Mouse (Mus musculus) intestine, embryonic 14.5 days (tissue): Measurements from ENCODE around the gene Chrne. TPM values are rescaled to one million over a fixed set of nuclear protein-coding genes. Genes with fewer than 3 reads are reported as not detected.
A peak's percentile ranks its signal among the peaks of the same experiment; 100 is the strongest.

Experiments used
- ATAC-seq: fragments of 200-750 bp; cut with Nextera tagmentation; replicated peaks from 2 replicates; pipeline ENCODE4 v1.8.0; 2017; ENCODE audit warnings: low read depth, moderate number of reproducible peaks, moderate TSS enrichment, moderate library complexity; ENCODE audit not compliant: low FRiP score, low TSS enrichment
- DNase-seq: peaks from one replicate; pipeline ENCODE4 v3.0.0-alpha.2; 2018; ENCODE audit warnings: low spot score
- H3K27ac ChIP-seq: fragments of 300-500 bp; sonication (generic); 2 replicates; pipeline ENCODE4 v1.5.1; 2014; ENCODE audit warnings: low read depth, mild to moderate bottlenecking, control low read depth
- H3K27me3 ChIP-seq: fragments of 300-500 bp; sonication (generic); replicated peaks from 2 replicates; pipeline ENCODE4 v1.6.1; 2014; ENCODE audit warnings: low read length, control low read depth; ENCODE audit not compliant: control insufficient read depth, insufficient read depth
- H3K36me3 ChIP-seq: fragments of 300-500 bp; sonication (generic); 2 replicates; pipeline ENCODE4 v1.6.1; 2014; ENCODE audit warnings: low read length, control low read depth; ENCODE audit not compliant: control insufficient read depth, insufficient read depth
- H3K4me1 ChIP-seq: fragments of 300-500 bp; sonication (generic); replicated peaks from 2 replicates; pipeline ENCODE4 v1.6.1; 2014; ENCODE audit warnings: low read length, control low read depth, mixed read lengths; ENCODE audit not compliant: control insufficient read depth, insufficient read depth
- H3K4me2 ChIP-seq: fragments of 300-500 bp; sonication (generic); 2 replicates; pipeline ENCODE4 v1.6.1; 2014; ENCODE audit warnings: low read length
- H3K4me3 ChIP-seq: fragments of 300-500 bp; sonication (generic); 2 replicates; pipeline ENCODE4 v1.5.1; 2014; ENCODE audit warnings: low read depth, low read length, control low read depth, mixed read lengths
- H3K9ac ChIP-seq: fragments of 300-500 bp; sonication (generic); 2 replicates; pipeline ENCODE4 v1.6.1; 2014; ENCODE audit warnings: mild to moderate bottlenecking, low read length
- H3K9me3 ChIP-seq: fragments of 300-500 bp; sonication (generic); 2 replicates; pipeline ENCODE4 v1.6.1; 2016; ENCODE audit warnings: low read length, control low read depth; ENCODE audit not compliant: control insufficient read depth
- WGBS: fragments of 180-500 bp; shearing (Covaris S2); extraction: QIAGEN DNeasy Blood & Tissue Kit; methylation state at CpG from one replicate; pipeline ENCODE4 v1.1.7; 2014; 5-methylcytosine and 5-hydroxymethylcytosine counted together
- polyA plus RNA-seq: library from polyadenylated mRNA; unstranded; fragments of >200 nt; fragmentation: Nextera tagmentation; extraction: Ambion mirVana; gene quantifications from 2 replicates; pipeline ENCODE4 v1.2.1, GENCODE M21; 2014

The Chrne gene
- 0.30 and 0.50 TPM in 2 replicates for polyA plus RNA-seq

DNA sequence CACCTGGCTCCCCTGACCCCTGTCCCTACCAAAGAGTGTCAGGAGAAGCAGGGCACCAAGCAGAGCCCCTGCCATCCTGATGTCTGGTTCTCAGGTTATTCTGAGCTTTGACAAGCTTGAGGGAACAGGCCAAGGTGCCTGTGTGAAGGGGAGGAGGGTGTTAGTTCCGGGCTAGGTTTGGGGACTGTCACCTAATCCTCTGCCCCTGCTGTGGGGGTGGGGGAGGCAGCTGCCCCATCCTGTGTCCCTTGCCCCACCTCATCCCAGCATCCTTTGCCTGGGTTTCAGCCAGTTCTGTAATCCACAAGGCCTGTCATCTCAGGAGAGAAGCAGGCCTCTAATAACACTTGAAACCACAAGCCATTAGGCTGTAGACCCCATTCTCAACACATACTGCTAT lies at the start of gene Chrne:
TSS of gene Chrne (minus strand) at position 116 of the 400 bp plus-strand sequence.
- WGBS, result 45% methylated on average over 1 of the region's 1 CpGs

DNA sequence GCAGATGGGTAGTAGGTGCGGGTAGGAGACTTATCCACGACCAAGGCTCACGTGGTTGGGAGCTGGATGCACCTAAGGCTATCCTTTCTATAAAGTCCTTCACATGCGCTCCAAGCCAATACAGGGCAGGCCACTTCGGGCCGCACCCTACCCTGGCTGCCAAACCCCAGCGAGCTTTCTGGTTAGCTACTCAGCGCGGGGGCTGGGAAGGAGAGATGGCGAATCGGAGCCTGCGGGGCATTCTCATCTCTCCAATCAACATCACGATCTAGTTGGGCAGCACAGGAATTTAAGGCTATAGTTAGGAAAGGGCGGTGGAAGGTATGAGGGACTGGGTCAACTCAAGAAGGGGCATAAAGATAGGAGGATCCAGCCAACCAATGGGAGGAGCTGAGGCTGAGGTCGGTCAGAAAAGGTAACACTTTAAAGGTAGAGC lies 49.3 kb upstream of the Chrne start:
- H3K36me3 ChIP-seq, result peaks cover 47% of the 10 kb centered on the region
- under 1% methylated on average over 15 of the region's 15 CpGs for WGBS
- peak overlapping the region; percentile 88 for H3K4me2 ChIP-seq
- DNase-seq, result peak; percentile 85
- peak overlapping the region; percentile 59 for H3K9ac ChIP-seq
- H3K9me3 ChIP-seq, result no peaks in the 10 kb centered on the region
- H3K27ac ChIP-seq, result peak overlapping the region; percentile 96
- peak overlapping the region; percentile 70 for H3K4me3 ChIP-seq
- no peaks in the 10 kb centered on the region for H3K27me3 ChIP-seq
- ATAC-seq, result peak; percentile 60
- peaks cover 21% of the 10 kb centered on the region for H3K4me1 ChIP-seq

More for the DNA sequence above, at the start of gene Chrne:
- H3K4me3 ChIP-seq, result no peak within 1 kb of the TSS
- H3K4me1 ChIP-seq, result peaks cover 15% of the 10 kb centered on the region; the same call in 1 of the 2 replicates
- DNase-seq, result no peak
- H3K27me3 ChIP-seq, result no peaks in the 10 kb centered on the region
- no peaks in the 10 kb centered on the region for H3K36me3 ChIP-seq
- no peak within 1 kb of the TSS for H3K27ac ChIP-seq
- no peaks in the 10 kb centered on the region for H3K9me3 ChIP-seq
- no peak for ATAC-seq
- H3K4me2 ChIP-seq, result no peak within 1 kb of the TSS
- no peak within 1 kb of the TSS for H3K9ac ChIP-seq

DNA sequence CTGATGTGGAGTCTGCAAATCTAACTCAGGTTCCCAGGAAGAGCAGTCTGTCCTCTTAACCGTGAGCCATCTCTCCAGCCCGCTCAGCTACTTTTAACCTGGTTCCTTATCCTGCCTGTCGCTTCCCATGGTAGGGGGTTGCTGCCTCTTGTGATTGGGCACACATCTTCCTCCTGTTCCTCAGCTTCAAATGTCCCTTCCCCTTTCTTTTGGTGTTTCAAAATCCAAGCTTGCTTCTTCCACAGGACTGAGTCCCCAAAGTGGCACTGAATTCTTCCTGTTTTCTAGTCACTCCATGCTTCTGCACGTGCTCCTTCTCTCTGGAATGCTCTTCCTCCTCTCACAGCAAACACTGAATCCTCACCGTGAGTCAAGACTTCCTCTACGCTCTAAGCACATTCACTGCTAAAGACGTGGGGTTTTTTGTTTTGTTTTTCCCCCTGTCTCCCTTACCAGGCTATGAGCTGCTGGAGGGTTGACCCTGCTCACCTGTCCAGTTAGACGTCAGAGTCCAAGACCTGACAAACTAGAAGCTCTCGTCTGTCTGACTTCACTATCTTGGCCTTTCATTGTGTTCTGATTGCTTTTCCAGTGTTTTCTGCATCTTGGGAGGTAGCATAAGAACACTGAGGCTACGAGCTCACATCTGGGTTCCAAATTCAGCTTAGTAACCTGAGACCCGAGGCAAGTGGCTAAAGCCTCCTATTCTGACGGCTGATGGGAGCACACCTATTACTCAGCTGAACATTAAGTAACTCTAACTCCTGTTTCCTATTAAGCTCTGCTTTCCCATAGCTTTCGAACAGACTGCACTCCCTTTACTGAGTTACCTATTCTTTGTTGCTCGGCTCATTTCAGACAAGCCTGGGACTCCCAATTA lies 48.5 kb upstream of the Chrne start:
- 69% methylated on average over 14 of the region's 14 CpGs for WGBS
- Histone ChIP-seq H3K27me3 (no peaks in the 10 kb centered on the region), H3K4me2 (peak overlapping the region; percentile 88), H3K9ac (peak overlapping the region; percentile 59), H3K27ac (peak overlapping the region; percentile 96), H3K9me3 (no peaks in the 10 kb centered on the region), H3K36me3 (peaks cover 50% of the 10 kb centered on the region), H3K4me1 (peaks cover 21% of the 10 kb centered on the region), H3K4me3 (peak overlapping the region; percentile 70)
- ATAC-seq (no peak), DNase-seq (no peak)

DNA sequence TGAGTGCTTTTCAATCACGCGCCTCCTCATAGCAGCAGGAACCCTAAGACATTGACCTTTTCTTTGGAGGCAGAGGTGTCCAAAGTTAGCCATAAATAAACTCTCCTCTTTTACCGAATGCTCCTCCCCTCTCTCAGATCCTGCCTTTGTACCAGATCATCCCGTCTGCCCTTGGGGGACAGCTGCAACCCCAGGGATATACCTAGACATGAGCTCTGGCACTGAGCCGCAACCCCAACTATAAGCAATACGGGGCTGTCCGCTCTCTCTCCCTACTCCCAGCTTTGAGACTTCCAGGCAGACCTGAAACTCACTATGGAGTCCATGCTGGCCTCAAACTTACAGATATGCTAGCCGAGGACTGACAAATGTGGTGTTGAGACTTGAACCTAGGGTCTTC lies 47.7 kb upstream of the Chrne start:
- Histone ChIP-seq H3K4me2 (no peak overlapping the region), H3K9ac (no peak overlapping the region), H3K27me3 (no peaks in the 10 kb centered on the region), H3K4me1 (peaks cover 21% of the 10 kb centered on the region), H3K4me3 (no peak overlapping the region), H3K27ac (no peak overlapping the region), H3K9me3 (no peaks in the 10 kb centered on the region), H3K36me3 (peaks cover 55% of the 10 kb centered on the region)
- 94% methylated on average over 8 of the region's 8 CpGs for WGBS
- ATAC-seq (no peak), DNase-seq (no peak)

DNA sequence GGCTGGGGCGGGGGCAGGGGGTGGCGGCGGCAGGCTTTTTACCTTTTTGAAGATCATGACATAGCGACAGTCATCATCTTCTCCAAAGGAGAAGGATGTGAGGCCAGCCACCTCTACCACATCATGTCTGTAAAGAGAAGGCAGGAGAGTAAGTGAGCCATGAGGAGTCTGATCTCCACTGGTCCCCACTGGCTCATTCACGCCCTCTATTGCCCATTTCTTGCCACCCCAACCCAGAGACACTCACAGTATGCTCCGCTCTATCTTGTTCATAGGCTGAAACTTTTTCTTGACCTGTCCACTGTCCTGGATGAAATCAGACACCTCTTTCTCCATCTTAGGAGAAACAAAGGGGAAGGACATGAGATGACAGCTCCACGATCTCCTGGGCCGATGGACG lies 45.7 kb upstream of the Chrne start:
- no peak for ATAC-seq

DNA sequence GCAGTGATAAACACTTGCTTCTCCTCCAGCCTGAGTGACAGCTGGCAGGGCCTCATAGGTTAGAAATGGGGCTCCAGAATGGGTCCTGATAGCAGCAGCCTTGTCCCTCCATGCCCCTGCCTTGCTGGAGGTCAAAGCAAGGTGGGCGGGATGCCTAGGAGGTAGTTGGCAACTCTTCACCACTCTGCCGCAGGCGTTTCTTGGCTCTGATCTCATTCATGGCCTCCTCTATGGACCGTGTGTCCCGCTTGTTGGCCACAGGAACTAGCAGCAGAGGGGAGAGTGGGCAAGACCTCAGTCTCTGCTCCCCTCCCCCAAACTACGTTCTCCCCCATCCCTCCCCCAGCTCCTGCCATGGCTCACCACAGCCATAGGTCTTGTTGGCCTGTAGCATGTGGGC lies 44.9 kb upstream of the Chrne start:
- H3K4me1 ChIP-seq, result peaks cover 14% of the 10 kb centered on the region
- H3K27ac ChIP-seq, result no peak overlapping the region
- H3K9ac ChIP-seq, result no peak overlapping the region
- ATAC-seq, result no peak
- H3K27me3 ChIP-seq, result no peaks in the 10 kb centered on the region
- no peak overlapping the region for H3K4me2 ChIP-seq
- no peak for DNase-seq
- 92% methylated on average over 6 of the region's 6 CpGs for WGBS
- peaks cover 54% of the 10 kb centered on the region for H3K36me3 ChIP-seq
- no peaks in the 10 kb centered on the region for H3K9me3 ChIP-seq
- H3K4me3 ChIP-seq, result no peak overlapping the region

More for the DNA sequence above, 45.7 kb upstream of the Chrne start:
- 91% methylated on average over 9 of the region's 9 CpGs for WGBS
- Histone ChIP-seq H3K9ac (no peak overlapping the region), H3K27ac (no peak overlapping the region), H3K4me3 (no peak overlapping the region), H3K27me3 (no peaks in the 10 kb centered on the region), H3K9me3 (no peaks in the 10 kb centered on the region), H3K4me1 (peaks cover 14% of the 10 kb centered on the region), H3K36me3 (peaks cover 54% of the 10 kb centered on the region), H3K4me2 (no peak overlapping the region)
- no peak for DNase-seq

DNA sequence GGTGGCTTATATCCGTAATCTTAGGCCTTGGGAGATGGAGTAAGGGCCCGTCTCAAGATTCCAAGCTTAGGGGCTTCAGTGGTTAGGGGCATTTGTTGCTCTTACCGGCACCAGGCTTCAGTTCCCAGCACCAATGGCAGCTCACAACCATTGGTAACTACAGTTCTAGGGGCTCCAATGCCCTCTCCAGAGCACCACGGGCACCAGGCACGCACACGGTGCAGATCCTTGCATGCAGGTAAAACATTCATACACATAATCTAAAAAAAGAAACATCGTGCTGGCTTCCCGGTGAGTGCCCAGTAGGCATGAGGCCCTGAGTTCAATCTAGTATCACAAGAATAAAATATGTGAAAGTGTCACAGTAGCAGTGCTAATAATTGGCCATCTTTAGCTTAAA lies 44.1 kb upstream of the Chrne start:
- Histone ChIP-seq H3K9me3 (no peaks in the 10 kb centered on the region), H3K4me3 (no peak overlapping the region), H3K9ac (no peak overlapping the region), H3K4me1 (peaks cover 15% of the 10 kb centered on the region), H3K27me3 (no peaks in the 10 kb centered on the region), H3K4me2 (no peak overlapping the region), H3K36me3 (peaks cover 54% of the 10 kb centered on the region), H3K27ac (no peak overlapping the region)
- ATAC-seq (no peak), DNase-seq (no peak)
- 92% methylated on average over 8 of the region's 8 CpGs for WGBS

DNA sequence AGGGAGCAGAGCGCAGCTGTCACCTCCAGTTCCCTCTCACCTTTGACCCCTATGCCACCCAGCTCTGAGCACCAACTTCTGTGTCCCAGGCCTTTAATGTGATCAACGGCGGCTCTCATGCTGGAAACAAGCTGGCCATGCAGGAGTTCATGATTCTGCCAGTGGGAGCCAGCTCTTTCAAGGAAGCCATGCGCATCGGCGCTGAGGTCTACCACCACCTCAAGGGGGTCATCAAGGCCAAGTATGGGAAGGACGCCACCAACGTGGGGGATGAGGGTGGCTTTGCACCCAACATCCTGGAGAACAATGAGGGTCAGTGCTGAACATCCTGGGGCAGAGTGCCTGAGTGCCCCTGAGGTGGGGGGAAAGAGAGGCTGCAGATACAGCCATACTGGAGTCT lies 41.6 kb upstream of the Chrne start:
- DNase-seq, result no peak
- no peak overlapping the region for H3K4me3 ChIP-seq
- no peaks in the 10 kb centered on the region for H3K27me3 ChIP-seq
- H3K9ac ChIP-seq, result no peak overlapping the region
- H3K36me3 ChIP-seq, result peaks cover 40% of the 10 kb centered on the region
- ATAC-seq, result no peak
- H3K9me3 ChIP-seq, result no peaks in the 10 kb centered on the region
- H3K4me1 ChIP-seq, result peaks cover 23% of the 10 kb centered on the region
- no peak overlapping the region for H3K27ac ChIP-seq
- 85% methylated on average over 8 of the region's 8 CpGs for WGBS
- H3K4me2 ChIP-seq, result no peak overlapping the region

DNA sequence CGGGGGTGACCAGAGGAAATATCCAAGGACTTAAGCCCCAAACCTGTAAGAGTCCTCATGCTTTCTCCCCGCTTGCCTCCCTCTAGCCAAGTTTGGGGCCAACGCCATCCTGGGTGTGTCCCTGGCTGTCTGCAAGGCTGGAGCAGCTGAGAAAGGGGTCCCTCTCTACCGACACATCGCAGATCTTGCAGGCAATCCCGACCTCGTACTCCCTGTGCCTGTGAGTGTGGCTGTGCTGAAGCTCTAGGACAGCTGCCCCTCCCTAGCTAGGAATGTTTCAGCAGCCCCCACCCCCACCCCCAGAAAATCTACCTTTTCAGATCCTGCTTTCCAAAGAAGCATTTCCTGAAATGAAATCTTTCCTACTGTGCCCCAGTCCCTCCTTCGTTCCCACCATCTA lies 39.9 kb upstream of the Chrne start:
- Histone ChIP-seq H3K27me3 (no peaks in the 10 kb centered on the region), H3K9me3 (no peaks in the 10 kb centered on the region), H3K4me2 (no peak overlapping the region), H3K36me3 (peaks cover 25% of the 10 kb centered on the region), H3K4me1 (peaks cover 23% of the 10 kb centered on the region), H3K27ac (no peak overlapping the region), H3K9ac (no peak overlapping the region), H3K4me3 (no peak overlapping the region)
- 67% methylated on average over 8 of the region's 8 CpGs for WGBS
- DNase-seq (no peak), ATAC-seq (no peak)
